Mouse (Mus musculus): ENCODE data around the gene Cd300lg. TPM values are rescaled to one million over a fixed set of nuclear protein-coding genes. Genes with fewer than 3 reads are reported as not detected.
A peak's percentile ranks its signal among the peaks of the same experiment; 100 is the strongest.

Cd300lg gene
- polyA plus RNA-seq, 1 experiment from 2014 or later, result 0.70 TPM

DNA sequence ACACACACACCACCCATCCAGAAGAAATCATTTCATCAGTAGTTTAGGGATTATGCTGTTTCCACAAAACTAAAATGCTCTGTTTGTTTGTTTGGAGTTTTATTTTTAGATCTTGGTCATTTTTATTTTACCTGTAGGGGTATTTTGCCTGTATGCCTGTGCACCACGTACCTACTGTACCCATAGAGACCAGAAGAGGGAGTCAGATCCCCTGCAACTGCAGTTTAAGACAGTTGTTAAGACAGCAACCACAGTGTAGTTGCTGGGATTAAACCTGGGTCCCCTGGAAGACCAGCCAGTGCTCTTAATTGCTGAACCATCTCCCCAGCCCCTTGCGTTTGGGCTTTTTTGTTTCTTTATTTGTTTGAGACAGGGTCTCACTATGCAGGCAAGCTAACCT lies 27.7 kb downstream of the Cd300lg start:
- ATAC-seq (replicated peaks; ENCODE audit: insufficient number of reproducible peaks, low FRiP score, low TSS enrichment), result no peak
- H3K36me3 ChIP-seq (ENCODE audit: control insufficient read depth, insufficient read depth, low read length), result no peaks in the 10 kb centered on the region
- no peaks in the 10 kb centered on the region for H3K27me3 ChIP-seq (ENCODE audit: control insufficient read depth, insufficient read depth, low read length)
- WGBS (ENCODE audit: insufficient replicate concordance), result 31% methylated on average over 2 of the region's 2 CpGs
- H3K9me3 ChIP-seq (replicated peaks; ENCODE audit: control insufficient read depth, low read length), result no peaks in the 10 kb centered on the region
- no peak overlapping the region for H3K4me3 ChIP-seq (ENCODE audit: low read depth, low read length)
- no peak overlapping the region for H3K27ac ChIP-seq (ENCODE audit: low read depth, low read length)
- H3K4me1 ChIP-seq (ENCODE audit: control insufficient read depth, insufficient read depth, low read length), result peaks cover 9% of the 10 kb centered on the region
- no peak overlapping the region for H3K9ac ChIP-seq (ENCODE audit: low read depth, low read length)
- H3K4me2 ChIP-seq, result no peak overlapping the region

DNA sequence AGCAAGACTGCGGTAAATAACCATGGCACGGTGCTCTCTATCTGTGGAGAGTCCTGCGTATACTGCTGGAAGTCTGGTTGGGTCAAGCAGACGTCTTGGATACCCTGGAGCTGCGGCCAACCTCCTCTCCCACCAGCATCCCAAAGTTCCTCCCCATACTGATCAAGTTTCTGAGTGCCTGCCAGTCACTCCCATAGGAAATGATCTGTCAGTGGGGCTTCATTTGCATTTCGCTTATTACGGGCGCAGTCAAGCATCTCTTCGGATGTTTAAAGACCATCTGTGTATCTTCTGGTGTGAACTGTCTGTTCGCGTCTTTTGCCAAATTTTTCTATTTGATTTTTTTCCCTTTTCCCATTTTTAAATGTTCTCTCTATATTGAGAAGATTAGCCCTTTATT lies 28.3 kb downstream of the Cd300lg start:
- peaks cover 9% of the 10 kb centered on the region for H3K4me1 ChIP-seq (ENCODE audit: control insufficient read depth, insufficient read depth, low read length)
- WGBS (ENCODE audit: insufficient replicate concordance), result 51% methylated on average over 11 of the region's 11 CpGs
- H3K27me3 ChIP-seq (ENCODE audit: control insufficient read depth, insufficient read depth, low read length), result no peaks in the 10 kb centered on the region
- H3K4me2 ChIP-seq, result no peak overlapping the region
- no peak overlapping the region for H3K27ac ChIP-seq (ENCODE audit: low read depth, low read length)
- ATAC-seq (replicated peaks; ENCODE audit: insufficient number of reproducible peaks, low FRiP score, low TSS enrichment), result no peak
- no peak overlapping the region for H3K4me3 ChIP-seq (ENCODE audit: low read depth, low read length)
- H3K36me3 ChIP-seq (ENCODE audit: control insufficient read depth, insufficient read depth, low read length), result 0 out of 2 replicates have a peak, but pooled peaks cover 2% of the 10 kb centered on the region
- no peaks in the 10 kb centered on the region for H3K9me3 ChIP-seq (replicated peaks; ENCODE audit: control insufficient read depth, low read length)
- H3K9ac ChIP-seq (ENCODE audit: low read depth, low read length), result no peak overlapping the region

DNA sequence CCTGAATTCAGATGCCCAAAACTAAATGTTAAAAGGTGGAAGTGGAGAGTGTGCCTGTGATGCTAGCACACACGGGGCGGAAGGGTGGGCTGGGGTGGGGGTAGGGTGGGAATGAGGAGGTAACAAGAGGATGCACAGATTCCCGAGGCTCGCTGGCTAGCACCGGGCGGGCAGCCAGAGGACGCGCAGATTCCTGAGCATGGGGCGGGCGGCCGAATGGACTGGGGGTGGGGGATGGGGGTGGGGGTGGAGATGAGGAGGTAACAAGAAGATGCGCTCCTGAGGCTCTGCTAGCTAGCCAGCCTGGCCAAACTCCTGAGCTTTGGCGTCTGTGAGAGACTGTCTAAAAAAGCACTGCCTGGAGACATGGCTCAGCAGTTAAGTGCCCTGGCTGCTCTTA lies 29.1 kb downstream of the Cd300lg start:
- Histone ChIP-seq H3K27ac (ENCODE audit: low read depth, low read length) (no peak overlapping the region), H3K4me1 (ENCODE audit: control insufficient read depth, insufficient read depth, low read length) (peaks cover 9% of the 10 kb centered on the region), H3K9me3 (replicated peaks; ENCODE audit: control insufficient read depth, low read length) (no peaks in the 10 kb centered on the region), H3K4me2 (peak overlapping the region; percentile 56), H3K4me3 (ENCODE audit: low read depth, low read length) (0 out of 2 replicates have a peak overlapping the region, but pooled peaks have one; percentile 19), H3K9ac (ENCODE audit: low read depth, low read length) (no peak overlapping the region), H3K36me3 (ENCODE audit: control insufficient read depth, insufficient read depth, low read length) (0 out of 2 replicates have a peak, but pooled peaks cover 2% of the 10 kb centered on the region), H3K27me3 (ENCODE audit: control insufficient read depth, insufficient read depth, low read length) (no peaks in the 10 kb centered on the region)
- WGBS (ENCODE audit: insufficient replicate concordance), result 0% methylated on average over 13 of the region's 13 CpGs
- no peak; the same call in 1 of the 2 replicates for ATAC-seq (replicated peaks; ENCODE audit: insufficient number of reproducible peaks, low FRiP score, low TSS enrichment)

DNA sequence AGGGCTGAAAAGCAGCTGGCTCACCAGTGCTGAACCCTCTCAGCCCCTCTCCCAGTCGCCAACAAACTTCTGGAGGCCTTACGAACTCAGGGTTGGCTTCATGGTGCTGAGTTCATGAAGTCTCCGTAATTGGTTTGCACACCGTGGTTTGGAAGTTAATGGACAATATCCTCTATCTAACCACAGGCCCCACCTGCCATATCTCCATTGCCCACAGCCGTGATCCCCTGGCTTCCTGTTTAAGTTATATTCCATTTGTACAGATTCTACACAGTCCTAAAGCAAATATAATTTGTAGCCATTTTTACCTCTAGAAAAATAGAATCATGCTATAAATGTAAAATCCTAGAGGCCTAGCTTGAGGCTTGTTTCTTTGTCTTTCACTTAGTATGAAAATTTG lies 31.4 kb downstream of the Cd300lg start:
- H3K36me3 ChIP-seq (ENCODE audit: control insufficient read depth, insufficient read depth, low read length), result 0 out of 2 replicates have a peak, but pooled peaks cover 2% of the 10 kb centered on the region
- 75% methylated on average over 5 of the region's 5 CpGs for WGBS (ENCODE audit: insufficient replicate concordance)
- H3K27me3 ChIP-seq (ENCODE audit: control insufficient read depth, insufficient read depth, low read length), result no peaks in the 10 kb centered on the region
- no peaks in the 10 kb centered on the region for H3K9me3 ChIP-seq (replicated peaks; ENCODE audit: control insufficient read depth, low read length)
- ATAC-seq (replicated peaks; ENCODE audit: insufficient number of reproducible peaks, low FRiP score, low TSS enrichment), result no peak
- H3K9ac ChIP-seq (ENCODE audit: low read depth, low read length), result no peak overlapping the region
- H3K4me2 ChIP-seq, result no peak overlapping the region
- H3K27ac ChIP-seq (ENCODE audit: low read depth, low read length), result no peak overlapping the region
- H3K4me3 ChIP-seq (ENCODE audit: low read depth, low read length), result no peak overlapping the region
- H3K4me1 ChIP-seq (ENCODE audit: control insufficient read depth, insufficient read depth, low read length), result peaks cover 9% of the 10 kb centered on the region

DNA sequence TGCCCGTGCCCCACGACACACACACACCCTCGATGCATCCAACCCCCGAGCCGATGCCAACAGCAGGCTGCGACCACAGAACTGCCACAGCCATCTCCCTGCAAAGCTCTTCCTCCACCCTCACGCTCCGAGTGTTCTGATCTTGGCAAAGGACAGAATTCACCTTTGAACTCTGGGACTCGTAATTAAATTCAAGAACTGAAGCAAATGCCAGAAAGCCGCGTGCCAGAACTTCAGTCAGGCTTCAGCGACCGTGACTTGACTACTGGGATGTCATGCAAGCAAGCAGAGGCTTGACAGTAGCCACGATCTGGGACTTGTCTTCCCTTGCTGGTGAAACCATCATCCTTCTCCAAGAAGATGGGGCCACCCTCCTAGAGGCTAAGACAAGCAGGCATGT lies 32.4 kb downstream of the Cd300lg start:
- H3K9ac ChIP-seq (ENCODE audit: low read depth, low read length), result no peak overlapping the region
- ATAC-seq (replicated peaks; ENCODE audit: insufficient number of reproducible peaks, low FRiP score, low TSS enrichment), result no peak
- WGBS (ENCODE audit: insufficient replicate concordance), result 87% methylated on average over 14 of the region's 14 CpGs
- H3K4me3 ChIP-seq (ENCODE audit: low read depth, low read length), result no peak overlapping the region
- H3K4me2 ChIP-seq, result no peak overlapping the region
- no peaks in the 10 kb centered on the region for H3K27me3 ChIP-seq (ENCODE audit: control insufficient read depth, insufficient read depth, low read length)
- H3K27ac ChIP-seq (ENCODE audit: low read depth, low read length), result no peak overlapping the region
- peaks cover 9% of the 10 kb centered on the region for H3K4me1 ChIP-seq (ENCODE audit: control insufficient read depth, insufficient read depth, low read length)
- no peaks in the 10 kb centered on the region for H3K9me3 ChIP-seq (replicated peaks; ENCODE audit: control insufficient read depth, low read length)
- H3K36me3 ChIP-seq (ENCODE audit: control insufficient read depth, insufficient read depth, low read length), result 0 out of 2 replicates have a peak, but pooled peaks cover 2% of the 10 kb centered on the region

DNA sequence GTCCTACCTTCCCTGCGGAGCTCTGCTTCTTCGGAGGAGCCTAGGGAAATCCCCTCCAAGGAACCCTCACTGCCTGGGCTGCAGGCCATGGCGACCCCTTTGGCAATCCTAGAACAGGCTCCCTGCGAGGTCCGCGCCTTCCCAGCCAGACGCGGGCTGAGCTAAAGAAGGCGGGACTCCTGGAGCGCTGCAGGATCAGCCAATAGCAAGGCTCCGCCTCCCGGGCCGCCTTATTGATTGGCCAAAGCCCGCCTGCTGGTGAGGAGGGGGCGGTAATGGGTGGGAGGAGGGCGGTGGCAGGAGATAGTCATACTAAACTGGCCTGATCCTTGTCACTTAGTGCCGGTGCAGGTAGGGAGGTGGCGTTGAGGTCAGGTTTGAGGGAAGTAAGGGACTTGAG lies 41.0 kb downstream of the Cd300lg start:
- no peak overlapping the region for H3K27ac ChIP-seq (ENCODE audit: low read depth, low read length)
- under 1% methylated on average over 18 of the region's 18 CpGs for WGBS (ENCODE audit: insufficient replicate concordance)
- H3K27me3 ChIP-seq (ENCODE audit: control insufficient read depth, insufficient read depth, low read length), result no peaks in the 10 kb centered on the region
- H3K4me3 ChIP-seq (ENCODE audit: low read depth, low read length), result peak overlapping the region; percentile 38
- peaks cover 4% of the 10 kb centered on the region; the same call in 1 of the 2 replicates for H3K36me3 ChIP-seq (ENCODE audit: control insufficient read depth, insufficient read depth, low read length)
- peaks cover 15% of the 10 kb centered on the region for H3K4me1 ChIP-seq (ENCODE audit: control insufficient read depth, insufficient read depth, low read length)
- H3K9me3 ChIP-seq (replicated peaks; ENCODE audit: control insufficient read depth, low read length), result no peaks in the 10 kb centered on the region; the same call in none of the 2 replicates
- ATAC-seq (replicated peaks; ENCODE audit: insufficient number of reproducible peaks, low FRiP score, low TSS enrichment), result peak; percentile 73; the same call in 1 of the 2 replicates
- peak overlapping the region; percentile 60 for H3K9ac ChIP-seq (ENCODE audit: low read depth, low read length)
- H3K4me2 ChIP-seq, result peak overlapping the region; percentile 81

DNA sequence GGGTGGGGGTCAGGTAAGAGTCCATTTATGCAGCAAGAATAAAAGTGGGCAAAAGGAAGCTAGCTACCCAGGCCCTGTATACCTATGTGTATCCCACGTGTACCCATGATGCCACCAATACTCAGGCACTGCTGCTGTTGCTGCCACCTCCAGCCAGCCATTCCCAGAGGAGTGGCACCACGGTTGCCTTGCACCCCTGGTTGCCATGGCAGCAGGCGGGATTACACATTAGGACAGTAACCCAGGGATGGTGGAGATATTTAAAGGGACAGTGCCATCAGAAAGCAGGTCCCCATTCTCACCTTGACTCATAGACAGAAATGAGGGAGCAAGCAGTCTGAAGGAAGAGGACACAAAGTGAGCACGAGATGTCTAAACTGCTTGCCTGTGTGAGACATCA lies 41.9 kb downstream of the Cd300lg start:
- no peak overlapping the region; the same call in 1 of the 2 replicates for H3K27ac ChIP-seq (ENCODE audit: low read depth, low read length)
- ATAC-seq (replicated peaks; ENCODE audit: insufficient number of reproducible peaks, low FRiP score, low TSS enrichment), result no peak
- whole genome bisulfite sequencing (ENCODE audit: insufficient replicate concordance), result 62% methylated on average over 4 of the region's 4 CpGs
- H3K4me1 ChIP-seq (ENCODE audit: control insufficient read depth, insufficient read depth, low read length), result peaks cover 15% of the 10 kb centered on the region
- no peak overlapping the region for H3K9ac ChIP-seq (ENCODE audit: low read depth, low read length)
- H3K36me3 ChIP-seq (ENCODE audit: control insufficient read depth, insufficient read depth, low read length), result peaks cover 4% of the 10 kb centered on the region; the same call in 1 of the 2 replicates
- H3K4me2 ChIP-seq, result no peak overlapping the region
- no peaks in the 10 kb centered on the region for H3K27me3 ChIP-seq (ENCODE audit: control insufficient read depth, insufficient read depth, low read length)
- H3K4me3 ChIP-seq (ENCODE audit: low read depth, low read length), result no peak overlapping the region
- H3K9me3 ChIP-seq (replicated peaks; ENCODE audit: control insufficient read depth, low read length), result no peaks in the 10 kb centered on the region; the same call in none of the 2 replicates

DNA sequence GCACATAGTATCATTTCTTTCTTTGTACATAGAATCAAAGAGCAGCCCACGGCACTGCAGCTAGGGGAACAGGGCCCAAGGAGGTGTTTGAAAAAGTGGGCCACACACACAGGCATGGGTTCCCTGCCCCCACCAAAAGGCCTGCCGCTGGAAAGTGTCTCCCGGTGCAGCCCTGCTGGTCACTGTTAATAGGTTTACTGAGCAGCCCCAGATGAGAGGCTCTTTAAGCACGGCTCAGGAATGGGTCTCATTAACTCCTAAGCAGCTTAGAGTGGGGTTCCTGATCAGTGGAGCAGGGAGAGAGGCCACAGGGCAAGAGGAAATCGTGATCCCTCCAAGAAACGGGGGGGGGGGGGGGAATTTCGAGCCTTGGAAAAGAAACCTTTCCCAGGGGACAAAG lies 42.9 kb downstream of the Cd300lg start:
- Histone ChIP-seq H3K27me3 (ENCODE audit: control insufficient read depth, insufficient read depth, low read length) (no peaks in the 10 kb centered on the region), H3K9me3 (replicated peaks; ENCODE audit: control insufficient read depth, low read length) (no peaks in the 10 kb centered on the region; the same call in none of the 2 replicates), H3K4me2 (no peak overlapping the region), H3K9ac (ENCODE audit: low read depth, low read length) (no peak overlapping the region), H3K4me3 (ENCODE audit: low read depth, low read length) (no peak overlapping the region), H3K27ac (ENCODE audit: low read depth, low read length) (no peak overlapping the region), H3K36me3 (ENCODE audit: control insufficient read depth, insufficient read depth, low read length) (peaks cover 4% of the 10 kb centered on the region; the same call in 1 of the 2 replicates), H3K4me1 (ENCODE audit: control insufficient read depth, insufficient read depth, low read length) (peaks cover 15% of the 10 kb centered on the region)
- 55% methylated on average over 7 of the region's 7 CpGs for WGBS (ENCODE audit: insufficient replicate concordance)
- no peak for ATAC-seq (replicated peaks; ENCODE audit: insufficient number of reproducible peaks, low FRiP score, low TSS enrichment)

DNA sequence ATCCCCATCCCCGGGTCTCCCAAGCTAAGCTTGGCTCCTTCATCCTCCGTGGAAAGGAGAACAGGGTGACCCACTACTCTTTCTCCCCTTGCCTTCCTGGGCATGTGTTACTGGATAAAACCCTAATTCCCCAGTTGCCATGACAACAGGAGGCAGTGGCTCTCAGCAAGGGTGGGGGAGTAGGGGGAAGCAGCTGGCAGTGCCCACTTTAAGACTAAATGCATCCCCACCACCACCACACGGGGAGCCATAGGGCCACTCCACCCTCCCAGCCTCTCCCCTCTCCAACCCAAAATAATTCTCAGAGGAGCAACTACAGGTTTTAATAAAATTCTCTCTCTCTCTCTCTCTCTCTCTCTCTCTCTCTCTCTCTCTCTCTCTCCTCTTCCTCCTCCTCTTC lies 45.0 kb downstream of the Cd300lg start:
- Histone ChIP-seq H3K9ac (ENCODE audit: low read depth, low read length) (no peak overlapping the region), H3K27me3 (ENCODE audit: control insufficient read depth, insufficient read depth, low read length) (no peaks in the 10 kb centered on the region), H3K27ac (ENCODE audit: low read depth, low read length) (0 out of 2 replicates have a peak overlapping the region, but pooled peaks have one; percentile 15), H3K4me2 (peak overlapping the region; percentile 91), H3K4me3 (ENCODE audit: low read depth, low read length) (peak overlapping the region; percentile 80), H3K36me3 (ENCODE audit: control insufficient read depth, insufficient read depth, low read length) (peaks cover 4% of the 10 kb centered on the region; the same call in 1 of the 2 replicates), H3K9me3 (replicated peaks; ENCODE audit: control insufficient read depth, low read length) (no peaks in the 10 kb centered on the region; the same call in none of the 2 replicates), H3K4me1 (ENCODE audit: control insufficient read depth, insufficient read depth, low read length) (peaks cover 18% of the 10 kb centered on the region)
- WGBS (ENCODE audit: insufficient replicate concordance), result 22% methylated on average over 3 of the region's 3 CpGs
- ATAC-seq (replicated peaks; ENCODE audit: insufficient number of reproducible peaks, low FRiP score, low TSS enrichment), result no peak

Measured in heart, embryonic 11.5 days (tissue).